Mouse (Mus musculus): ENCODE measurements around the gene Zfp169. TPM values are rescaled to one million over a fixed set of nuclear protein-coding genes. Genes with fewer than 3 reads are reported as not detected.
A peak's percentile ranks its signal among the peaks of the same experiment; 100 is the strongest.

The Zfp169 gene
- polyA plus RNA-seq, 2 experiments, result 5.6 to 8.6 TPM

DNA sequence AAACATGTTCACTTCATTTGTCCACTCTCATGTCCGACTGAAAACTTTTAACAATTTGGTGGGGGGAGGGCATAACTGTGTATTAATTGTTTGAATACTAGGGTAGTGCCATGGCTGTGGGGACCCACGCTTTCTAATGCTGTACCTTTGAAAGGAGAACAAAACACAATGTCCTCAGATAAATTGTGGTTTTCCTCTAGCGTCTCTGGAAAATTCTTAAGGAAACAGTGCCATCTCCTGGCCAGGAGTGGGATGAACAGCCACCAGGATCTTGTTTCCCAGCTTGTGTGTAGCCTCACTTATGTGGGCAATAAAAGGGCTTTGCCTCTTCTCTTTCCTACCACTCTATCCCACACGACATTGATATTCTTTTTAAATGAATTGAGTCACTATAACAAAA, 49.1 kb downstream of the Zfp169 start:
- no peaks in the 10 kb centered on the region for H3K36me3 ChIP-seq (ENCODE audit: control insufficient read depth, insufficient read depth, low read length)
- H3K9ac ChIP-seq (ENCODE audit: low read depth, low read length, severe bottlenecking), result no peak overlapping the region
- no peak for TF ChIP-seq POLR2A (IDR thresholded peaks at IDR 0.05; ENCODE audit: borderline replicate concordance, extremely low read depth, insufficient read depth, insufficient read length)
- no peak overlapping the region for H3K4me2 ChIP-seq (replicated peaks; ENCODE audit: low read depth, low read length, severe bottlenecking)
- WGBS, result 16% methylated on average over 4 of the region's 4 CpGs
- H3K27me3 ChIP-seq (ENCODE audit: control insufficient read depth, insufficient read depth, low read length), result no peaks in the 10 kb centered on the region
- no peaks in the 10 kb centered on the region for H3K9me3 ChIP-seq (ENCODE audit: control insufficient read depth, low read length)
- H3K27ac ChIP-seq (replicated peaks; ENCODE audit: low read depth, low read length), result no peak overlapping the region
- DNase-seq (ENCODE audit: low spot score) (peak; percentile 81), ATAC-seq (ENCODE audit: low FRiP score, low read depth) (peak; percentile 26; the same call in 1 of the 2 replicates)
- H3K4me3 ChIP-seq (replicated peaks; ENCODE audit: low read length), result no peak overlapping the region
- H3K4me1 ChIP-seq (ENCODE audit: control insufficient read depth, insufficient read depth, low read length), result no peaks in the 10 kb centered on the region

GRCm38 (mm10) chr13:48459280-48459679, 54.0 kb downstream of the Zfp169 start:
- Histone ChIP-seq H3K9me3 (ENCODE audit: control insufficient read depth, low read length) (no peaks in the 10 kb centered on the region), H3K4me1 (ENCODE audit: control insufficient read depth, insufficient read depth, low read length) (no peaks in the 10 kb centered on the region), H3K36me3 (ENCODE audit: control insufficient read depth, insufficient read depth, low read length) (no peaks in the 10 kb centered on the region), H3K9ac (ENCODE audit: low read depth, low read length, severe bottlenecking) (no peak overlapping the region), H3K4me3 (replicated peaks; ENCODE audit: low read length) (no peak overlapping the region), H3K4me2 (replicated peaks; ENCODE audit: low read depth, low read length, severe bottlenecking) (no peak overlapping the region), H3K27ac (replicated peaks; ENCODE audit: low read depth, low read length) (no peak overlapping the region), H3K27me3 (ENCODE audit: control insufficient read depth, insufficient read depth, low read length) (no peaks in the 10 kb centered on the region)
- TF ChIP-seq POLR2A (IDR thresholded peaks at IDR 0.05; ENCODE audit: borderline replicate concordance, extremely low read depth, insufficient read depth, insufficient read length), result no peak
- 82% methylated on average over 5 of the region's 5 CpGs for WGBS
- DNase-seq (ENCODE audit: low spot score) (no peak), ATAC-seq (ENCODE audit: low FRiP score, low read depth) (no peak)

DNA sequence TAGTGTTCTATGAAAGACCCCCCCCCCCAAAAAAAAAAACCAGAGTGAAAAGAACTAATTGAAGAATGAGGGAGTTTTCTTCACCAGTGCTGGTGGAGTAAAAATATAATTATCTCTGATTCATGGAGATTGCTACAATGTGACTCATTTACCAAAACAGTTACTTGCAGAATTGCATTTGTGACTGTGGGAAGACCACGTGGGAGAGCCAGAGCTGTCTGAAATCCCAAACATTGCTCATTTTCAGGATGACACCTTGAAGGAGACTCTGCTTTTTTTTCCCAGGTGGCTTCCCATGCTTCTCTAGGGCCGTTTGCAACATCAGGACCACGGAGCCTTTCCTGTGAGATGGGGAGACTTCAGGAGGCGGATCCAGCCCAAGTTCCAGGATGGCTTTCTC, 65.1 kb downstream of the Zfp169 start:
- H3K4me3 ChIP-seq (replicated peaks; ENCODE audit: low read length), result no peak overlapping the region
- ATAC-seq (ENCODE audit: low FRiP score, low read depth) (no peak), DNase-seq (ENCODE audit: low spot score) (no peak)
- H3K27ac ChIP-seq (replicated peaks; ENCODE audit: low read depth, low read length), result no peak overlapping the region
- 58% methylated on average over 4 of the region's 4 CpGs for WGBS
- no peaks in the 10 kb centered on the region for H3K36me3 ChIP-seq (ENCODE audit: control insufficient read depth, insufficient read depth, low read length)
- no peaks in the 10 kb centered on the region for H3K4me1 ChIP-seq (ENCODE audit: control insufficient read depth, insufficient read depth, low read length)
- TF ChIP-seq POLR2A (IDR thresholded peaks at IDR 0.05; ENCODE audit: borderline replicate concordance, extremely low read depth, insufficient read depth, insufficient read length), result no peak
- no peak overlapping the region for H3K4me2 ChIP-seq (replicated peaks; ENCODE audit: low read depth, low read length, severe bottlenecking)
- H3K9me3 ChIP-seq (ENCODE audit: control insufficient read depth, low read length), result no peaks in the 10 kb centered on the region
- no peak overlapping the region for H3K9ac ChIP-seq (ENCODE audit: low read depth, low read length, severe bottlenecking)
- H3K27me3 ChIP-seq (ENCODE audit: control insufficient read depth, insufficient read depth, low read length), result no peaks in the 10 kb centered on the region

DNA sequence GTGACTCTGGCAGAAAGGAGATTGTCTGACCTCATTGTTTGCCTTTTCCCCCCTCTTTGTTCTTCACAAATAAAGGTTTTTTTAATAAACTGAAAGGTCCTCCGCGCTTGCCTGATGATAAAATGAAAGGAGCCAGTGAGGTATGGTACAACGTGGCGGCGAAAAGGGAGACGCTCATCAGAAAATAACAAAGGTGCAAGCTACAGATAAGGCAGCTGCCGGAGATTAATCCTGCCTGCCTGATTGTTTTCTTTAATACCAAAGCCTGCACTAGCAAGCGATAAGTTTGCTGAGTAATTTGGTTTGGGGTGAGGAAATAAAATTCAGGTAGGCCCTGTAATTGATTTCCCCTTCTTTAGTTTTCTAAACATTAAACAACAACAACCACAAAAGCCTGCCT, 69.3 kb downstream of the Zfp169 start:
- Histone ChIP-seq H3K9me3 (ENCODE audit: control insufficient read depth, low read length) (no peaks in the 10 kb centered on the region), H3K4me1 (ENCODE audit: control insufficient read depth, insufficient read depth, low read length) (no peaks in the 10 kb centered on the region), H3K27me3 (ENCODE audit: control insufficient read depth, insufficient read depth, low read length) (no peaks in the 10 kb centered on the region), H3K36me3 (ENCODE audit: control insufficient read depth, insufficient read depth, low read length) (no peaks in the 10 kb centered on the region), H3K4me2 (replicated peaks; ENCODE audit: low read depth, low read length, severe bottlenecking) (no peak overlapping the region), H3K9ac (ENCODE audit: low read depth, low read length, severe bottlenecking) (no peak overlapping the region), H3K4me3 (replicated peaks; ENCODE audit: low read length) (no peak overlapping the region), H3K27ac (replicated peaks; ENCODE audit: low read depth, low read length) (no peak overlapping the region)
- TF ChIP-seq POLR2A (IDR thresholded peaks at IDR 0.05; ENCODE audit: borderline replicate concordance, extremely low read depth, insufficient read depth, insufficient read length), result no peak
- DNase-seq (ENCODE audit: low spot score) (no peak), ATAC-seq (ENCODE audit: low FRiP score, low read depth) (no peak)
- WGBS, result 82% methylated on average over 8 of the region's 8 CpGs

DNA sequence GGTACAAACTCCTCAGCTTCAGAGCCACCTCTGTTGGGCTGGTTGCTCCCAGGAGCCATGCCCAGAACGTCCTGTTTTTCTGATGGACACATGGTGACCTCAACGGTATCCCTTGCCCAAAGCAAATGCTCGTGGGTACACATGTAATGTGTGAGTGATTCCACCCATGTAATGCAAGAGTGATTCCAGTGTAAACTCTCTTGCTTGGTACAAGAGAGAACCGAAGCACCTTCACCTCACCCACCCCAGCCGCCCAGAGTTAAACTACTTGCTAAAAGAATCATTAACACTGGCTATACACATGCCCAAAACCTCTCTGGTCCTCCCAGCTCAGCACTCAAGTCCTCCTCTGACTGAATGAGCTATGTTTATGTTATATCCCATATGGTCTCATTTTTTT, 74.9 kb downstream of the Zfp169 start:
- no peak overlapping the region for H3K27ac ChIP-seq (replicated peaks; ENCODE audit: low read depth, low read length)
- no peak overlapping the region for H3K9ac ChIP-seq (ENCODE audit: low read depth, low read length, severe bottlenecking)
- DNase-seq (ENCODE audit: low spot score) (no peak), ATAC-seq (ENCODE audit: low FRiP score, low read depth) (no peak)
- no peak for TF ChIP-seq POLR2A (IDR thresholded peaks at IDR 0.05; ENCODE audit: borderline replicate concordance, extremely low read depth, insufficient read depth, insufficient read length)
- no peaks in the 10 kb centered on the region for H3K4me1 ChIP-seq (ENCODE audit: control insufficient read depth, insufficient read depth, low read length)
- H3K9me3 ChIP-seq (ENCODE audit: control insufficient read depth, low read length), result no peaks in the 10 kb centered on the region
- no peak overlapping the region for H3K4me3 ChIP-seq (replicated peaks; ENCODE audit: low read length)
- no peak overlapping the region for H3K4me2 ChIP-seq (replicated peaks; ENCODE audit: low read depth, low read length, severe bottlenecking)
- 70% methylated on average over 5 of the region's 5 CpGs for WGBS
- no peaks in the 10 kb centered on the region for H3K36me3 ChIP-seq (ENCODE audit: control insufficient read depth, insufficient read depth, low read length)
- H3K27me3 ChIP-seq (ENCODE audit: control insufficient read depth, insufficient read depth, low read length), result no peaks in the 10 kb centered on the region

MicroRNAs encoded within 50 kb of the gene (microRNA counts, 519-probe panel; counts per million panel counts)
- microRNA mmu-let-7a, result 5,244 counts per million, percentile 98 among the panel's probes with 10 or more counts
- microRNA mmu-let-7d, result 5,230 counts per million, percentile 97 among the panel's probes with 10 or more counts
- 4,566 counts per million, percentile 91 among the panel's probes with 10 or more counts for microRNA mmu-let-7f

Small RNAs within 50 kb of the gene (microRNA-seq; reads per million reads assigned to microRNA genes)
- not detected for gene Gm24111
- 139 reads per million, percentile 50 among the genes with 10 or more reads in this experiment for gene Mirlet7a-1
- 7,731 reads per million, percentile 92 among the genes with 10 or more reads in this experiment for gene Mirlet7d
- gene Mirlet7f-1, result not detected

Other genes starting within 250 kb of the Zfp169 start
- 0.26 and 1.6 TPM in 2 replicates for gene A830005F24Rik, start 119 bp upstream of the Zfp169 start, polyA plus RNA-seq (2012; rRNA removed)
- gene A830005F24Rik, start 119 bp upstream of the Zfp169 start, polyA plus RNA-seq (2014; fragmentation: Nextera tagmentation; extraction: Ambion mirVana), result 1.2 and 1.8 TPM in 2 replicates
- gene Ptpdc1, start 112.2 kb upstream of the Zfp169 start, polyA plus RNA-seq (2012; rRNA removed), result 16.3 and 16.7 TPM in 2 replicates
- gene Ptpdc1, start 112.2 kb upstream of the Zfp169 start, polyA plus RNA-seq (2014; fragmentation: Nextera tagmentation; extraction: Ambion mirVana), result 20.2 and 21.3 TPM in 2 replicates
- 10.0 and 11.3 TPM in 2 replicates for gene Barx1, start 149.5 kb upstream of the Zfp169 start, polyA plus RNA-seq (2012; rRNA removed)
- 5.4 and 8.7 TPM in 2 replicates for gene Barx1, start 149.5 kb upstream of the Zfp169 start, polyA plus RNA-seq (2014; fragmentation: Nextera tagmentation; extraction: Ambion mirVana)